Mouse (Mus musculus) cerebellum, postnatal 36 days (tissue): Measurements from ENCODE around the gene Ston2.
"Not testable (repeated sequence)": the region's sequence is repeated elsewhere in the genome, so short reads cannot be mapped to it uniquely, and the experiment has no call there.

ENCODE experiments used
- DNase-seq, 2 experiments: peaks; one replicate each; pipeline ENCODE4 v3.0.0; 2021 to 2022; ENCODE audit warnings: mixed read lengths in 2 of 2

Ston2 gene

DNA sequence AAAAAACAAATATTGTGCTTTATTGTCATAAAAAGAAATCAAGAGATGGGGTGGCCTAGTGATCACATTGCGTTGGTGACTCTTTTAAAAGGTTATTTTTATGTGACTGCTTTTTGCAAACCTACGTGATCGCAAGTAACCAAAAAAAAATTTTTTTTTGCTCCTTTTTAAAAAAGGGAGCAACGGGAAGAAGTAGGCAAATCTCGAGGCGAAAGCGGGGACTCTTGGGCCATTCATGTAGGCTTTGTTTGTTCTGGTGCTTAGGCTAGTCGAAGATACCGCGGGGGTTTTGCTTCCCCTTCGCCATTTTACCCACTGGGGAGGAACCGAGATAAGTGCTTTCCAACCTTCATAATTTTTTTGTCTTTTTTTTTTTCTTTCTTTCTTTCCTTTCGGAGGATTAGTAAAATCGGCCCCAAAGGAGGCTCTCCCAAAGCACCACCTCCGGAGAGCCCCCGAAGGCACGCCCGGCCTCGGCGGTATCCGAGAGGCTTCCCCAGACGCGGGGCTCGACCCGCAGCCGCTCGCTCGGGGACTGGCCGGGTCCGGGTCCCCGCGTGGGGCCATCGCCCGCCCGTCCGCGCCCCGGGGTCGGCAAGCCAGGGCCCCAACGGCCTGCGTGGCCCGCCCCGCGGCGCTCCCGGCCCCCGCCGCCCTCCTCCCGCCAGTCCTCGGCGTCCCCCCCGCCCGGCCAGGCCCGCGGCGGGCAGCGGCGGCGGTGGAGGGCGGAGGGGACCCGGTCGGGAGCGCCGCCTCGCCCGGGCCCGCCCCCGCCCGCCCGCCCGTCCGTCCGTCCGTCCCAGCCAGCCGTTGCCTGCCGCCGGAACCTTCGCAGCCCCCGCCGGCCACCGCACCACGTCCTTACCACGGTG lies 199.3 kb downstream of the Ston2 start:
- DNase-seq, result peak; percentile 63 to 72

DNA sequence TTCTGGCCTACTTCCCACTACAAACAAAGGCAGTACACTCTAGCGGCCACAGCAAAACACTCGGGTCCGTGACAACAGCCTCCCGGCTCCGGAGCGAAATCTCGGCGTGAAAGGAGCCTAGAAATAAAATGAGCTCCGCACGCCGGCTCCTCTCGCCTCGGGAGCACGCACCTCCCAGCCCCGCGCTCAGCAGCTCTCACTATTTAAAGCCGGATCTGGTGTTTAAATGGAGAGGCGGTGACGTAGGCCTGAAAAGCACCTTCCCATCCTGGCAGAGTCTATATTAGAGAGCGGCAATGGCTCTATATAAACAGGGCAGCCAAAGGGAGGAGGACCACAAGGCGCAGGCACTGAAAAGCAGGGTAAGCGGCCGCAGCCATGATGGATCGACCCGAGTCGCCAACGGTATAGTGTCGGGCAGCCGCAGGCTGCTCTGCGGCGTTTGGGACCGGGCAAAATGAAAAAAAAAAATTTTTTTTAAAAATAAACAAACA lies 200.0 kb downstream of the Ston2 start:
- DNase-seq, result peak; percentile 92 to 98

DNA sequence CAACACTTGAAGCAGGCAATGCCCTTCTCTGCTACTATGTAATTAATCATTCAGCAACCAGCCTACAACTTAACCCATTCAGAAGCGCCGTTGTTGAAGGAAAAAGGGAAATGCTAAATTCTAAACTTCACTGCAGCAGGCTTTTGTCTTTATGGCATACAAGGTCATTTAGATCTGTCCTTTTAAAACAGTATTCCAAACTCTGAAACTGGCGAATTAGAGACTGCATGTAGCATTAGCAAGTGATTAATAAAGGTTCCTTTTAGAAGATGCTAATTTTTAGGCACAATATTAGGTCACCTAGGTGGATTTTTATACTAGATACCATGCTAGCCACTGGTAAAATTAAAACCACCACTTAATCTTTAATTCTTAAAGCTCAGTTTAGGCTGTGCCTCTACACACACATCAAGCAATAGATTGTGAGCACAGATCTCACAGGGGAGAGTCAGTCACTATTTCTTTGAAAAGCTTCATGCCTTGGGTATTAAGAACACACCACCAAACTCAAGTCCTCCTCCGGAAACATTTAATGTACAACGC lies 200.6 kb downstream of the Ston2 start:
- DNase-seq, result no peak

DNA sequence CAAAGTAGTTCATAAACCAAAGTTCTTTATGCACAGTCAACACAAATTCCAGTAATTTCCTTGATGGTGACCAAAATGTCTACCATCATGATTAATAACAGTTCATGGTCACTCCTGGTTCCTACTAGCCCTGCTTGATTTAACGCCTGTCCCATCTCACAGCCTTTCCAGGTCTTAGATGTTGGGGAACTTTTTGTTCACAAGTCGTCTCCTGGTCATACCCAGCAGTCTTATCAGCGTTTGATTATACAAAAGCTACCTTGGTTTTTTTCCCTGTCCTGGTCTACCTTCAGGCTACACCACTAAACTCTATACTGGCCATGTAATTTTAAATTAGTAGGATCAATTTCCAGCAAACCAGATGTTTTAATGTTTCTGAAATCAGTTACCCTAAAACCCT lies 201.1 kb downstream of the Ston2 start:
- no peak for DNase-seq

DNA sequence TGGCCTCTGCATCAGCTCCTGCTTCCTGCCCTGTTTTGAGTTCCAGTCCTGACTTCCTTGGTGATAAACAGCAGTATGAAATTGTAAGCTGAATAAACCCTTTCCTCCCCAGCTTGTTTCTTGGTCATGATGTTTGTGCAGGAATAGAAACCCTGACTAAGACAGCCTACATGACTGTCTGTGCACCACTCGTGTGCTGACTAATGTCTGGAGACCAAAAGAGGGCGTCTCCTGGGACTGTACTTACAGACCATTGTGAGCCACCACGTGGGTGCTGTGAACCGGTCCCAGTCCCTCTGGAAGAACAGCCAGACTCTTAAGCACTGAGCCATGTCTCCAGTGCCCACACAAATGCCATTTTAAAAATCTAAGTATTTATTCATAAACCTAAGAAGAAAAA lies 202.4 kb downstream of the Ston2 start:
- not testable (repeated sequence) for DNase-seq

DNA sequence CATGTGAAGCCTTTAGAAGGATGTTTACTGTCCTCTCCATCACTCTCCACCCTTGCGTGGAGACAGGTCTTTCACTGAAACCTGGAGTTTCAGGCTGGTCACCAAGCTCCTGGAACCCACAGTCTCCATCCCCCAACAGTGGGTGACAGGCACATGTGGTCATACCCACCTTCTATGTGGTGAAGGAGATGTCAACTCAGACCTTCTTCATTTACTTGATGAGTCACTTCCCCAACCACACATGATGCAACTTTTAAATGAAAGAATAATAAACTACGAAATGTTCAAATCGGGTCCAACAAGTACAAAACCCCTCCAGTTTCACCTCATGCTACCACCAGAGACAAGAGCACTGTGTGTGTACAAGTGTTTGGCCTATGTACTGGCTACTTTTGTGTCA lies 203.0 kb downstream of the Ston2 start:
- no peak for DNase-seq

DNA sequence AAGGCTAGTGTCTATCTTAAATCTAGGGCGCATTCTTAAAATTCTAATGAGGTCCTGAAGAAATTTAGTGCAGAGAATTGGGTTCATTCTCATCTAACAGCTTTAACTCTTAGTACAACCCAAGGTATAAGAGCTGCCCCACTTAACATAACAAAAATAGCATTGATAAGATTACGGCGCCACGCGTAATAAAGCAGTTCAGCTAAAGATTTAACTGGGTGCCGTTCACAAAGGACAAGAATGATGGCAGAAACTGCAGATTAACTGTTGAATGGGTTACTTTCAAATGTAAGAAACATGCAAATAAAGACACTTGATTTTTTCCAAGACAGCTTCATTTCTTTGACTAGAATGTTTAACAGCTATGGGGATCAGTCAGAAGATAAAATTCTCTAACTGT lies 204.8 kb downstream of the Ston2 start:
- no peak for DNase-seq
